Mouse (Mus musculus) right cerebral cortex, adult 18-20 months (tissue): Measurements from ENCODE around the gene Mpz.
A peak's percentile ranks its signal among the peaks of the same experiment; 100 is the strongest.

Experiments
- DNase-seq: peaks from one replicate; pipeline ENCODE4 v3.0.0; 2022; ENCODE audit warnings: mixed read lengths

Gene Mpz

DNA sequence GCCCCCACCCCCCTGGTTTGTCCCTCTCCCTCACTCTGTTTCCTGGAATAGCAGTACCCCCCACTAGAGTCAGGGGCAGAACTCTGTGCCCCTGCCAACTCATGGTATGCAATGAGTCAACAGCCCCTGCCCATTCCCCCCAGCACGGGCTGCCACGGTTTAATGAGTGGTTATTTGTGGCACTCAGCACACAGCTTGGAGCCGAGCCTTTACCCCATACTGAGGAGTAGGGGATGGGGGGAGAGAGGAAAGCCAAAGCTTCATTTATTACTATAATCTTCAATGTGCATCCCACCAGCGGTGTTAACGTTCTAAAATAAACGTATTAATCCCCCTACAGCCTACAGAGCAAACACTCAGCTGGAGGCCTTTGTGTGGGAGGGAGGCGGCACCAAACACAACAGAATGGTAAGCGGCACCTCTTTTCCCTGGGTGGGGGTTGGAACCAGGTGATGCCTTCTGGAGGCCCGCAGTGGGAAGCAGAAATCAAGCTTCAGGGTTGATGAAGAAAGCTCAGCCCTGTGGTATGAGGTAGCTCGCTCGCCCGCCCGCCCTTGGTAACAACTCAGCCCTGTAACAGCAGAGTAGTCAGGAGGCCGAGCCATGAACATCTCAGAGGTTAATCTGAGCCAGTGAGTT, 39.1 kb downstream of the Mpz start:
- peak; percentile 19 for DNase-seq

DNA sequence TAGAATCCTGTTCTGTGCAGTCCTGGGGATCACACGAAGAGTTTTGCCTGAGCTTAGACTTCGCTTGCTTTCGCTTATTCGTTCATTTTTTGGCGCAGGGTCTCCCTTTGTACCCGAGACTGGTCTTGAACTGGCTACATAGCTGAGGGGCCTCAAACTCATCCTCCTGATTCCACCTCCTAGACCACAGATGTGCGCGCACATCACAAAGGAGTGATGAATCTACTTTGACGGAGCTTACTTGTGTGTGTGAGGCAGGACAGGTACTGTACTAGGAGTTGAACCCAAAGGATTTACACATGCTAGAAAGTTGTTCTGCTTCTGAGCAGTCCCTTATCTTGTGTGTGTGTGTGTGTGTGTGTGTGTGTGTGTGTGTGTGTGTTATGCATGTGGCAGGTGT, 40.3 kb downstream of the Mpz start:
- no peak for DNase-seq

DNA sequence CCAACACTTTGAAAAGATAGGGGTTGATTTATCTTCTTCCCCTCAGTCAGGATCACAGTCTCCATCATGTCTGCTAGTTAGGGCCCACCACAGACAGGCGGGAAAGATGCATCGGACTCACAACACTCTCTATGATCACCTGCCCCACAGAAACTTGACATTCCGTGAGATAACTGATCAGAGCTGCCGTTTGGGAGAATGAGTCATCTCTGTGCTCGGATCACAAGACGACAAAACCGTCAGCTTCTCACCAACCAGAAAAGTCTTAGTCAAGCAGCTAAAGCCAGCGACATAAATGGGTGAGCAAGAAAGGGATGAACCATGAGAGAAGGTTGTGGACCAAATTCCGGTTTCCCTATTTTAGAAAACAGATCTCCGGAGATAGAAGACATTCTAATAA, 41.8 kb downstream of the Mpz start:
- no peak for DNase-seq

DNA sequence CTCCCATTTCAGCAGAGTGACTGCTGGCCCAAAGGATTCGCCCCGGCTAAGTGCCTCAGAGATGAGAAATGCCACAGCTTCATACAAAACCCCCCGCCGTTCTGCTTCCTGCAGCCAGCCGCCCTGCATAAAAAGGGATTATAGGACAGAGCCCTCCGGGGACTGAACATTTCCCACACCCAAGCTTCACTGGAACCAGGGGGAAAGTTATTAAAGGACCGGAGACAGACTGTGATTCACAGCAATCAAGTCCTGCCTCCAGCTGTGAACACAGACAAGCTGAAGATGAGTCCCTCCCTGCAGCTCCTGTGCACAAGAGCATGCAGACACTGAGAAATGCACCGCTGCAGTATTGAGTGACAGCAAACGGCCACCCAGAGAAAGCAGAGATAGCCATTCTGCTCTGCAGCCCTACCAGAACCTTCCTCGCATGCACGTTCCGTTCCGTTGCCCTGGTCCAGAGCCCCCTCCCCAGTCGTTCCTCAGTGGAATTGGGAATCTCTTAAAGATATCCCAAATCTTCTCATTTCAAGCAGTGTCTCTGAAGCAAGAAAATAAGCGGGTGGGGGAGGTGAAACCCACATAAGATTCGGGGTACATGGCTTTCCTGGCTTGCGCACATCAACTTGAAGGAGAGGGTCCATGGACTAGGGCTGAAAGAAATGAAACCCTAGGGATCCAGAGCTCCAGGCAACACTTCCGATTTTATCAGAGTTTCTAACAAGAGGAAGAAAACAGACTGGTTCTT, 42.8 kb downstream of the Mpz start:
- DNase-seq = no peak

DNA sequence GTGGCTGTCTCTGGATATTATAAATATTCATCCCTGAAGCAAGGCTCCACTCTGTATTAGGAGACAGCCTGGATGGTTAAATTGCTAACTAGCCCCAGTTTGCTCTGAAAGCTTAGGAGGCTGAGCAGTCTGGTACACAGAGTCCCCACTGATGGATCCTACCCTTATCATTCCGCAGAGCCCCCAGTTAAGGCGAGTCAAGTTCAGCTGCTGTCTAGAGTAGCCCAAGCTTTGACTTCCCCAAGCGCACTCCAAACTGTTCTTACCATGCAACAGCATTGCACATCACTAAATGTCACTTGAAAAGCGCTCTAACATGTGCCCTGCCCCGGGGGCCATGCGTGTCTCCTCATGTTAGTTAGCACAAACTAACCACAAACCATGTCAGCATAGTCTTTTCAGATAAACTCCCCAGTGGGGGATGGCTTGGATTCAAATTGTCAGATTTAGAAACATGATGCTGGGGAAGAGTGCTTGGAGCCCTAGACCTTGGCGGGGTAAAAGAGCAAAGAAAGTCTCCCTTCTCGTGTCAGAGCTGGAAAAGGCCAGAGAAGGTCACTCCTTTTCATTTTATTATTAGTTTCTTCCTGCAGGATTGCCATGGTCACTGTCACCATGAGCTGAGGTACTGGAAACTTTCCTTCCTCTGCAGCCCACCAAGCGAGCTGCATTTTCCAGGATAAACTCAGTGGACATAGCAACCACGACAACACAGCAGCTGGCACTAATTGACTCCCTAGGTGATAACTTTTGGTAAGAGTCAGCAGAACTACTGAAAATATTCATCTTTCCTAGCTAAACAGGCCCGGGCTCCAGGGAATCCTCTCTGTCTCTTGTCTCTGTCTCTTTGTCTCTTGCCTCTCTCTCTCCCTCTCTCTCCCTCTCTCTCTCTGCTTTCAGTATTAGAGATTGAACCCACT, 43.7 kb downstream of the Mpz start:
- DNase-seq = no peak

DNA sequence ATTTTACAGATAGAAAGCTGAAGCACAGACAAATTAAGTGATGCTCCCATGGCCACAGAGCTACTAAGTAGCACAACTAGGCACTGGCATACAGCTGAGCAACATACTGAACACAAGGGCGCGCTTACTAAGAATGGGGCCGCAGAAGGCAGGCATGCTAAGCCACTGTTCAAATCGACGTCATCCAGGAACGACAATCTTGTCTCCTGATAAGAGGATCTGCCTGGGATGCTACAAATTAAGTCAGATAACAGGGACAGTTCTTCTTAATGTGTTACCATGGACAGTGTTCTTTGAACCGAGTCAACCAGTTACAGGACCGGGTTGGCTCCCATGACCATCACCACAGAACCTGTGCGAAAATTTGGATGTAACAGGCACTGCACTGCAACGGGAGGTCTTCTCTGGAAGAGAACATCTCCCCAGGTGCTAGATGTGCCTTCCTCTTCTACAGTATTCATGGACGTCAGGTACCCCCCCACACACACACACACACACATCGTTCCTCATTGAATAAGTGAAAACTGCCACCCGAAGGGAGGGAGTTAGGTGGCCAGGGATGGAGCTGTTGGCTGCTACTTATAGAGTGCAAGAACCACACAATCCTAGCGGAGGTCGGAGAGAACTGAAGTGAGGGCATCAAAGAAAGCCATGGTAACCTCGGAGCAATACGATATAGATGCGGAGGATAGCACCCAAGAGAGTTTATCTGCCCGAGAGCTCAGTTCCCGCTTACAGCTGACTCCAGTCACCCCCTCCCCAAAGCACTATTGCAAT, 44.7 kb downstream of the Mpz start:
- no peak for DNase-seq

DNA sequence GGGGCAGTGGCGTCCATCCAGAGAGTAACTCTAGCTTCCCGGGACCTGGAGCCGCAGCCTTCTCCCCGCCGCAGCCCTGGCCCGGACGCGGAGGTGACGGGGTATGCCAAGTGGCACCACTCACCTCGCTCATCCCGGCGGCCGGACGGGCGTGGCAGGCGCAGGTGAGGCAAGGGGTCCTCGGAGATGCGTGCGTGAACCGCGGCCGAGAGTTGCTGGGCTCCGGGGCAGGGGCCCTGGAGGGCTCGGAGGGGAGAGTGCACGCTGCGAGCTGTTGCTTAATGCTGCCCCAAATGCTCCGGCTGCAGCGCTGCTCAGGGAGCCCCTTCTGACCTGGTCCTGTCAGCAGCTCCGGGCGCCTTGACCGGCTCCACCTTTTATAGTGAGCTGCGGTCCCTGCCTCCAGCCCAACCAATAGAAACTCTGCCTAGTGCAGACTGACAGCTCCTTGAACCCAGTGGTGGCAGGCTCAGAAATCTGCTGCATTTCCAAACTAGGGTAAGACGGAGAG, 45.4 kb downstream of the Mpz start, which contains the start of gene Pcp4l1:
Gene Pcp4l1 (minus strand): TSS at position 382 of the 511 bp plus-strand sequence.
- DNase-seq = peak; percentile 77

DNA sequence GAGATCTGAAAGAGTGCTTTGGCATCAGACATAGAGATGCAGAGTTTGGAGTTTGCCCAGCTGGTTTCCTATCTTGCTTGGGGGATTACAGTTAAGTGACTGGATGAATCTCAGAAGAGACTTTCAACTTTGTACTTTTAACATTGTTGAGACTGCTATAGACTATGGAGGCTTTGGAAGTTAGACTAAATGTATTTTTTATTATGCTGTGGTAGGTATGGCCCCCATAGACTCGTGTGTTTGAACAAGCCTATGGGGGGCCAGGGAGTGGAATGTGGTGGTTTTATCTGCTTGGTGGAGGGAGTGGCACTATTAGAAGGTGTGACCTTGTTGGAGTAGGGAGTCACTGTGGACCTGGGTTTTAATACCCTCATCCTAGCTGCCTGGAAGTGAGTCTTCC, 49.0 kb downstream of the Mpz start:
- no peak for DNase-seq

DNA sequence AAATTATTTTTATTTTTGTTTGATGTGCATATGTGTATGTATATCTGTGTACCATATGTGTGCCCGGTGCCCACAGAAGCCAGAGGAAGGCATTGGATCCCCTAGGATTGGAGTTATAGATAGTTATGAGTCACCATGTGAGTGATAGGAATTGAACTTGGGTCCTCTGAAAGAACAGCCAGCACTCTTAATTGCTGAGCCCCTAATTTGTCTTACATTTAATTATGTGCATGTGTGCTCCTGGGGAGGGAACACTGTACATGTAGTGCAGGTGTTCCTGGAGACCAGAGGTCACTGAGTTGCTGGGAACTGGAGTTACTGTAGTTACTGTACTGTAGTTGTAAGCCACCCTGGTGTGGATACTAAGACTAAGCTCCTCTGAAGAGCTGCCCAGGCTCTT, 50.3 kb downstream of the Mpz start:
- no peak for DNase-seq

DNA sequence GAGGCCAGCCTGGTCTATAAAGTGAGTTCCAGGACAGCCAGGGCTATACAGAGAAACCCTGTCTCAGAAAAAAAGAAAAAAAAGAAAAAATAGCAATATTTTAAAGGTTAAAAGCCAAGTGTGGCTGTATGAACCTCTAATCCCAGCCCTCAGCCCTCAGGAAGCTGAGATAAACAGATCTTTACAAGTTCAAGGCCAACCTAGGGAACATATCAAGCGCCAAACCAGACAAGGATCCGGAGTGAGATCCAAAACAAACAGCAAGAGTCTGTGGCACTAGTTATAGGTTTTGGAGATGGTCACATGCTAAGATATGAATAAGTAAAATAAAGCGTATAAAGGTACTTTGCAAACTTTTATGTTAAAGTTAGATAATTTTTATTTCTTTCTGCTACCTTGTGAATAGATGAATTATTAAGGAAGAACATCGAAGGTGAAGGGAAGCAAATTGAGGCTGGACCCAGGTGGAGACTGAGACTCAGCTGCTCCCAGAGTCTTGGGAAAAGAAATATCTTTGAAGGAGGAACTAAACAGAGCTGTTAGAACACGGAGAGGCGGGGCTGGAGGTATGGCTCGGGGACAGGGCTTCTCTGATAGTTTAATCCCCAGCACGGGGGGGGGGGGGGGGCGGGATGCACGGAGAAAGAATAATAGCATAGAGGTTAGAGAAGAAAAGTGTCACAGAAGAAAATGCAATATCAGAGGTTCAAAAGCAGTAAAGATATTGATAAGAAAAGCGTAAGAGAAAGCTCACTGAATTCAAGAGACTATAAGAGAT, 53.1 kb downstream of the Mpz start:
- no peak for DNase-seq

DNA sequence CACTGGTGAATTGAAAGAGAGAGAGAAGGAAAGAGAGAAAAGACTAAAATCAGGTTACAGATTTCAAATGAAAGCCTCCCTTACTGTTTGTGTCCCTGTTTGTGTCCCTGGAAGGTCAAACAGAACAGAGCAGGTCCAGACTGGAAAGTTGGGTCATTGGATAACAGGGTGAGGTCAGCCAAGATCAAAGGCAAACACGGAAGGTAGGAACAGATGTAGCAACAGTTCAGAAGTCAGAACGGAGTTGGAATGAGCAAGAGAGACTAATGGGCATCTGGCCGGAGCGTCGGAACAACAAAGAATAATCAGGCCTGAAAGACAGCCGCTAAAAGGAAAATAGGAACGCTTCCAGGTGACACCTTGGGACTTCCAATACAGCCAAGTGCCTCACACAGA, 53.7 kb downstream of the Mpz start:
- DNase-seq = no peak

DNA sequence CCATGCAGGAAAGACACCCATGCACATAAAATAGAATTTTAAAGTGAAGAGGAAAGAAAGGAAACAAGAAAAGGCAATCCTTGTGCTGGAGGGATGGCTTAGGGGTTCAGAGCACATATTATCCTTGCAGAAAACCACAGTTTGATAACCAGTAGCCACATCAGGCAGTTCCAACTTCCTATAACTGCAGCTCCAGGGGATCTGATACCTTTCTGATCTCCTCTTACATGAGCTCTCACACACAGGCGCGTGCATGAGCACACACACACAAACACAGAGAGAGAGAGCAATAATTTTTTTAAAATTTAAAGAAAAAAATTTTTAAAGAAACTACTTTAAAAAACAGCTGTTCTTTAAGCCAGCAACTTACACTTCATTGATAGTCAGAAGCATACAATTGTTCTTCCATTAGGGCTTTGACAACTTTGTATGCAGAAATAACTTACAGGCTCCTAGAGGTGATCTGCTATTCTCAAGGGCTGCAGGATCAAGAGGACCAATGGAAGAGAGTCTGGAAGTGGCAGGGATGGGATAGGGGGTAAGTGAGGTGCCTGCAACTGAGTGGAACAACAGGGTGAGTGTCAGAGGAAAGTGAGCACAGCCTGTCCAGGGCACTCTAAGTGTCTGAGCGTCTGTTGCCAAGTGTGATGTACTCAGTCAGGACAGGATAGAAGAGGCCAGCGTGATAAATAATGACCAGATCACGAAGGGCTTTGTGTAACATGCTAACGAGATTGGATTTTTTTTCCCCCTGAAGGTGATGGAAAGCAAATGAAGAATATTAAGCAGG, 55.4 kb downstream of the Mpz start:
- DNase-seq = no peak

DNA sequence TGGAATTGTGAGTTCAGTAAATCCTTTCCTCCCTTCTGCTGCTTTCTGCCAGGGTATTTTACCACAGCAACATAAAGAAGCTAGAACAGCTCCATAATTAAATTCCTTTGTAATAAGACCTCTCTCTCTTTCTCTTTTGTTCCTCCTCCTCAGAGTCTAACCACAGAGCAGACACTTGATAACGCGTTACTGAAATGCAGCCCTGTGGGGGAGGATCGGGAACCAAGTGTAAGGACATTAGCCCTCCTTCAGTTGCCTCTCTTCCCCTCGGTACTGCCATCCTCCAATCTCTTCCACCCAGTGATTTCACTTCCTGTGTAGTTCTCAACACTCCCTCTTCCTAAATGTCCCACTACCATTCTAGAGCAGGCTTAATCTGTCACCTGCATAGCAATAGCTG, 58.9 kb downstream of the Mpz start:
- no peak for DNase-seq
